Comparison of ENCODE assay signal across 26 mouse cellular contexts in genomic region chr3:158532859-158533258, GRCm38 (mm10). TPM values are rescaled to one million over a fixed set of nuclear protein-coding genes. Genes with fewer than 3 reads are reported as not detected.
DNase-seq lines count a peak whose midpoint lies in the region; ATAC-seq and TF ChIP-seq lines count a peak whose summit lies in the region.
"Had no signal": no experiment of that assay in that cellular context is flagged by ENCODE, and none has a peak within 500 bp of the region (broad histone marks: within the 10 kb centered on the region; RNA-seq: fewer than 3 reads in every experiment).

No protein-coding gene starts in this region.

- DNase-seq in embryo, embryonic 11 days = peak; percentile 5
- no peak for DNase-seq in embryo, embryonic 10 days (ENCODE audit: low spot score)
- DNase-seq in brain, embryonic 14.5 days (ENCODE audit: low read depth) = peak; percentile 5
- DNase-seq in kidney, adult 11 months = no peak
- DNase-seq in thymus, postnatal 25 days = no peak
- DNase-seq: adrenal gland, adult 8-10 months; adrenal gland, postnatal 25 days; cerebellum, adult 18-20 months; cerebellum, adult 9-10 months; cerebellum, postnatal 25 days; gastrocnemius, postnatal 10 days; gastrocnemius, postnatal 36 days; heart, adult 2 months; heart, postnatal 14 days; heart, postnatal 4 days; kidney, adult 18-20 months had no signal

- no peaks in the 10 kb centered on the region for H3K9me3 ChIP-seq in embryonic facial prominence, embryonic 12.5 days
- no peaks in the 10 kb centered on the region for H3K9me3 ChIP-seq in embryonic facial prominence, embryonic 15.5 days (replicated peaks)
- no peaks in the 10 kb centered on the region for H3K9me3 ChIP-seq in hindbrain, embryonic 13.5 days
- H3K9me3 ChIP-seq: forebrain, embryonic 10.5 days; forebrain, embryonic 13.5 days; heart, embryonic 10.5 days; heart, embryonic 13.5 days; intestine, embryonic 15.5 days had no signal

- H3K4me2 ChIP-seq in embryonic facial prominence, embryonic 12.5 days (replicated peaks) = no peak overlapping the region
- H3K4me2 ChIP-seq in embryonic facial prominence, embryonic 15.5 days (replicated peaks) = no peak overlapping the region
- no peak overlapping the region for H3K4me2 ChIP-seq in hindbrain, embryonic 13.5 days
- H3K4me2 ChIP-seq: forebrain, embryonic 13.5 days; heart, embryonic 13.5 days; intestine, embryonic 15.5 days had no signal

- no peak overlapping the region for H3K9ac ChIP-seq in embryonic facial prominence, embryonic 12.5 days
- no peak overlapping the region for H3K9ac ChIP-seq in embryonic facial prominence, embryonic 15.5 days
- H3K9ac ChIP-seq in hindbrain, embryonic 13.5 days = no peak overlapping the region
- H3K9ac ChIP-seq: forebrain, embryonic 13.5 days; heart, embryonic 13.5 days; intestine, embryonic 15.5 days had no signal

- WGBS in embryonic facial prominence, embryonic 12.5 days = 35% methylated on average over 2 of the region's 2 CpGs
- WGBS in embryonic facial prominence, embryonic 15.5 days = 32% methylated on average over 2 of the region's 2 CpGs
- 81% methylated on average over 2 of the region's 2 CpGs for WGBS in hindbrain, embryonic 13.5 days

- ATAC-seq in embryonic facial prominence, embryonic 12.5 days (ENCODE audit: insufficient number of reproducible peaks, insufficient read depth, low FRiP score, low TSS enrichment) = peak; percentile 80
- ATAC-seq in embryonic facial prominence, embryonic 15.5 days (ENCODE audit: insufficient number of reproducible peaks, low FRiP score, low TSS enrichment, low read depth) = peak; percentile 75; the same call in 1 of the 2 replicates
- ATAC-seq in hindbrain, embryonic 13.5 days (ENCODE audit: low FRiP score) = no peak
- ATAC-seq: activated CD4-positive, CD25-positive, alpha-beta regulatory T cell, adult 4 months; forebrain, embryonic 13.5 days; hindbrain, embryonic 16.5 days; intestine, embryonic 15.5 days had no signal

- H3K27ac ChIP-seq in embryonic facial prominence, embryonic 12.5 days = no peak overlapping the region
- H3K27ac ChIP-seq in embryonic facial prominence, embryonic 15.5 days (replicated peaks) = no peak overlapping the region
- H3K27ac ChIP-seq in hindbrain, embryonic 13.5 days = no peak overlapping the region
- H3K27ac ChIP-seq: forebrain, embryonic 10.5 days; forebrain, embryonic 13.5 days; heart, adult 2 months; heart, embryonic 10.5 days; heart, embryonic 13.5 days; intestine, embryonic 15.5 days had no signal

- TF ChIP-seq POLR2A in brain, embryonic 14.5 days (IDR thresholded peaks at IDR 0.05; ENCODE audit: borderline replicate concordance, extremely low read depth, insufficient read depth, insufficient read length, poor library complexity, severe bottlenecking) = no peak

- no peaks in the 10 kb centered on the region for H3K36me3 ChIP-seq in embryonic facial prominence, embryonic 12.5 days
- H3K36me3 ChIP-seq in embryonic facial prominence, embryonic 15.5 days = no peaks in the 10 kb centered on the region
- no peaks in the 10 kb centered on the region for H3K36me3 ChIP-seq in hindbrain, embryonic 13.5 days
- H3K36me3 ChIP-seq: forebrain, embryonic 10.5 days; heart, embryonic 10.5 days; heart, embryonic 13.5 days; intestine, embryonic 15.5 days had no signal

- no peak for TF ChIP-seq CTCF in brain, embryonic 14.5 days (IDR thresholded peaks at IDR 0.05; ENCODE audit: borderline replicate concordance, extremely low read depth, insufficient read depth, insufficient read length)

- H3K4me1 ChIP-seq in embryonic facial prominence, embryonic 12.5 days = no peaks in the 10 kb centered on the region
- H3K4me1 ChIP-seq in embryonic facial prominence, embryonic 15.5 days = no peaks in the 10 kb centered on the region
- H3K4me1 ChIP-seq in hindbrain, embryonic 13.5 days (replicated peaks) = no peaks in the 10 kb centered on the region
- H3K4me1 ChIP-seq: forebrain, embryonic 10.5 days; forebrain, embryonic 13.5 days; heart, embryonic 10.5 days; heart, embryonic 13.5 days; intestine, embryonic 15.5 days had no signal

- no peak overlapping the region for H3K4me3 ChIP-seq in embryonic facial prominence, embryonic 12.5 days
- H3K4me3 ChIP-seq in embryonic facial prominence, embryonic 15.5 days (replicated peaks) = no peak overlapping the region
- H3K4me3 ChIP-seq in hindbrain, embryonic 13.5 days = no peak overlapping the region
- H3K4me3 ChIP-seq: forebrain, embryonic 10.5 days; forebrain, embryonic 13.5 days; heart, adult 2 months; heart, embryonic 10.5 days; heart, embryonic 13.5 days; intestine, embryonic 15.5 days had no signal

- H3K27me3 ChIP-seq in embryonic facial prominence, embryonic 12.5 days = no peaks in the 10 kb centered on the region
- H3K27me3 ChIP-seq in embryonic facial prominence, embryonic 15.5 days = no peaks in the 10 kb centered on the region
- no peaks in the 10 kb centered on the region for H3K27me3 ChIP-seq in hindbrain, embryonic 13.5 days
- H3K27me3 ChIP-seq: forebrain, embryonic 13.5 days; heart, embryonic 13.5 days; intestine, embryonic 15.5 days had no signal

RNA-seq across cellular contexts. Expression of gene Lrrc7, which starts 29.2 kb away (rescaled TPM):
- 5.8 and 9.5 TPM in 2 replicates for polyA plus RNA-seq in brain, embryonic 14.5 days (2012; rRNA removed)
- 1.9 and 2.3 TPM in 2 replicates for polyA plus RNA-seq in embryonic facial prominence, embryonic 12.5 days (2016; fragmentation: Nextera tagmentation; extraction: Ambion mirVana)
- polyA plus RNA-seq in embryonic facial prominence, embryonic 15.5 days (2015; fragmentation: Nextera tagmentation; extraction: Ambion mirVana) = 2.8 and 3.2 TPM in 2 replicates
- polyA plus RNA-seq in hindbrain, embryonic 13.5 days (2015; fragmentation: Nextera tagmentation; extraction: Ambion mirVana) = 11.5 and 12.2 TPM in 2 replicates
- polyA plus RNA-seq: heart, adult 2 months had no signal

Comparison
In these comparisons a context has a peak if more than half of its experiments do, and no peak if none do; other contexts are left out.
1. DNase-seq: peak in embryo, embryonic 11 days (single experiment) and brain, embryonic 14.5 days (single experiment); none in embryo, embryonic 10 days (single experiment), kidney, adult 11 months (single experiment) and thymus, postnatal 25 days (single experiment).